Mouse (Mus musculus) heart, postnatal 10 days (tissue): ENCODE measurements around the gene Tmem88. TPM values are rescaled to one million over a fixed set of nuclear protein-coding genes. Genes with fewer than 3 reads are reported as not detected.

Source experiments
- DNase-seq, 2 experiments: peaks; one replicate each; pipeline ENCODE4 v3.0.0; 2021
- intact Hi-C: fragments of 180-260 bp; cut with DNase I; formaldehyde crosslinking; loops from one replicate; pipeline ENCODE4 v1.15.1; 2025
- total RNA-seq, 2 experiments: library from RNA; stranded (reverse); gene quantifications; 2 replicates each; pipeline ENCODE4 v1.2.3; 2021

Gene Tmem88
- total RNA-seq, 2 experiments from 2014 or later, result 53.3 to 54.0 TPM

GRCm38 (mm10) chr11:69368356-69369214 is 29.4 kb downstream of the Tmem88 start:
- peak; percentile 44 to 62 for DNase-seq
- intact Hi-C loops, result no loop called here

GRCm38 (mm10) chr11:69367616-69368355 is 30.2 kb downstream of the Tmem88 start:
- DNase-seq, result peak; percentile 39 to 50
- intact Hi-C loops, result no loop called here

GRCm38 (mm10) chr11:69366855-69367615 is 31.0 kb downstream of the Tmem88 start:
- peak; percentile 24 to 49 for DNase-seq
- intact Hi-C loops, result no loop called here

GRCm38 (mm10) chr11:69366157-69366854 is 31.7 kb downstream of the Tmem88 start:
- intact Hi-C loops, result no loop called here
- peak; percentile 96 for DNase-seq

GRCm38 (mm10) chr11:69365722-69366121 is 32.3 kb downstream of the Tmem88 start:
- peak in 1 of 2 experiments; percentile 18 for DNase-seq
- intact Hi-C loops, result loop anchor here (2.0 kb wide), 1 partner anchor 43 kb away; the partner anchor contains the start of genes Cntrob and Trappc1

- intact Hi-C loops, result loop anchor here (2.0 kb wide), 1 partner anchor 42 kb away; the partner anchor contains the start of genes Cntrob and Trappc1
- DNase-seq, result peak; percentile 97 to 98
These were observed 33.1 kb downstream of the Tmem88 start for GRCm38 (mm10) chr11:69364910-69365309.

- intact Hi-C loops, result loop anchor here (2.0 kb wide), 1 partner anchor 42 kb away; the partner anchor contains the start of genes Cntrob and Trappc1
- no peak for DNase-seq
These were observed 33.7 kb downstream of the Tmem88 start for GRCm38 (mm10) chr11:69364376-69364775.

GRCm38 (mm10) chr11:69362479-69362878 is 35.6 kb downstream of the Tmem88 start:
- no peak for DNase-seq
- intact Hi-C loops, result loop anchor here (2.0 kb wide), 1 partner anchor 26 kb away; no protein-coding TSS in a partner anchor

- intact Hi-C loops, result loop anchor here (2.0 kb wide), 1 partner anchor 27 kb away; no protein-coding TSS in a partner anchor
- DNase-seq, result no peak
These were observed 36.0 kb downstream of the Tmem88 start for GRCm38 (mm10) chr11:69362021-69362420.

GRCm38 (mm10) chr11:69357690-69358089 is 40.3 kb downstream of the Tmem88 start:
- intact Hi-C loops, result no loop called here
- no peak for DNase-seq

GRCm38 (mm10) chr11:69356544-69356943 is 41.5 kb downstream of the Tmem88 start:
- intact Hi-C loops, result no loop called here
- DNase-seq, result no peak

Other genes with a start within 250 kb of the Tmem88 start
- not detected for gene Alox12b, start 241.2 kb downstream of the Tmem88 start, total RNA-seq
- 1 to 10 TPM; 2.0 to 2.2 TPM for gene Alox8, start 200.4 kb downstream of the Tmem88 start, total RNA-seq
- gene Gucy2e, start 161.2 kb downstream of the Tmem88 start, total RNA-seq, result under 1 TPM; 0.41 to 0.60 TPM
- 1 to 10 TPM; 5.7 to 8.6 TPM for gene Cntrob, start 74.5 kb downstream of the Tmem88 start, total RNA-seq
- 10 to 100 TPM; 71.8 to 73.7 TPM for gene Trappc1, start 74.3 kb downstream of the Tmem88 start, total RNA-seq
- 1 to 10 TPM in 1 of 2 experiments, under 1 TPM in 1; 0.97 to 1.0 TPM for gene Kcnab3, start 72.0 kb downstream of the Tmem88 start, total RNA-seq
- gene Rnf227, start 57.8 kb downstream of the Tmem88 start, total RNA-seq, result 1 to 10 TPM in 1 of 2 experiments, under 1 TPM in 1; 0.89 to 1.7 TPM
- gene Chd3, start 28.8 kb downstream of the Tmem88 start, total RNA-seq, result 10 to 100 TPM; 62.0 to 66.7 TPM
- 10 to 100 TPM; 94.1 to 95.0 TPM for gene Naa38, start 2.7 kb downstream of the Tmem88 start, total RNA-seq
- gene Cyb5d1, start 2.6 kb downstream of the Tmem88 start, total RNA-seq, result 10 to 100 TPM; 27.5 to 30.2 TPM
- gene Kdm6b, start 15.4 kb upstream of the Tmem88 start, total RNA-seq, result 10 to 100 TPM; 48.3 to 52.2 TPM
- under 1 TPM; 0.02 to 0.10 TPM for gene Dnah2, start 150.9 kb upstream of the Tmem88 start, total RNA-seq
- gene Efnb3, start 162.0 kb upstream of the Tmem88 start, total RNA-seq, result 100 to 1,000 TPM in 1 of 2 experiments, 10 to 100 TPM in 1; 97.6 to 115 TPM
- 1 to 10 TPM; 5.9 to 6.8 TPM for gene Wrap53, start 182.0 kb upstream of the Tmem88 start, total RNA-seq
- 10 to 100 TPM; 32.5 to 45.2 TPM for gene Trp53, start 182.1 kb upstream of the Tmem88 start, total RNA-seq
- gene Atp1b2, start 207.7 kb upstream of the Tmem88 start, total RNA-seq, result 10 to 100 TPM; 29.9 to 36.5 TPM
- gene Shbg, start 219.7 kb upstream of the Tmem88 start, total RNA-seq, result not detected
- gene Sat2, start 223.8 kb upstream of the Tmem88 start, total RNA-seq, result 1 to 10 TPM; 4.3 to 4.7 TPM
- 10 to 100 TPM; 72.1 to 78.7 TPM for gene Fxr2, start 234.8 kb upstream of the Tmem88 start, total RNA-seq